Mouse (Mus musculus) G1E (cell line): ENCODE data around the gene Map4k5.

Experiments
- CTCF ChIP-seq: IDR thresholded peaks from 2 replicates; pipeline ENCODE4 v1.5.1; 2012; ENCODE audit warnings: low read depth, low read length, inconsistent platforms, mixed read lengths
- GATA1 ChIP-seq: IDR thresholded peaks from 2 replicates; pipeline ENCODE4 v1.6.1; 2012; ENCODE audit warnings: borderline replicate concordance, low read length, inconsistent platforms, mixed read lengths
- POLR2AphosphoS5 ChIP-seq: IDR thresholded peaks from 2 replicates; pipeline ENCODE4 v1.6.1; 2012; ENCODE audit warnings: low read depth, low read length, inconsistent platforms; ENCODE audit not compliant: insufficient replicate concordance
- TAL1 ChIP-seq: conservative IDR thresholded peaks from 2 replicates; pipeline ENCODE4 v1.6.1; 2012; ENCODE audit warnings: low read depth, low read length, inconsistent platforms, mixed read lengths

GRCm38 (mm10) chr12:69761603-69762002 lies 131.4 kb downstream of the Map4k5 start:
- TF ChIP-seq CTCF (no peak), TAL1 (no peak), POLR2AphosphoS5 (no peak), GATA1 (no peak)
